Mouse (Mus musculus) midbrain, postnatal 0 days (tissue): Measurements from ENCODE around the gene Gm6034. TPM values are rescaled to one million over a fixed set of nuclear protein-coding genes. Genes with fewer than 3 reads are reported as not detected.
"Not testable (repeated sequence)": the region's sequence is repeated elsewhere in the genome, so short reads cannot be mapped to it uniquely, and the experiment has no call there.

Experiments used
- ATAC-seq: fragments of 200-750 bp; cut with Nextera tagmentation; 2 replicates; pipeline ENCODE4 v1.8.0; 2017; ENCODE audit warnings: moderate number of reproducible peaks, mild to moderate bottlenecking, moderate TSS enrichment, moderate library complexity; ENCODE audit not compliant: low FRiP score
- DNase-seq: peaks from one replicate; pipeline ENCODE4 v3.0.0-alpha.2; 2015; ENCODE audit warnings: low spot score
- H3K27ac ChIP-seq: fragments of 300-500 bp; sonication (generic); 2 replicates; pipeline ENCODE4 v1.5.1; 2014; ENCODE audit warnings: low read depth, mild to moderate bottlenecking, low read length, mixed read lengths
- H3K27me3 ChIP-seq: fragments of 300-500 bp; sonication (generic); 2 replicates; pipeline ENCODE4 v1.6.1; 2014; ENCODE audit warnings: low read length, control low read depth, mixed read lengths; ENCODE audit not compliant: insufficient read depth
- H3K36me3 ChIP-seq: fragments of 300-500 bp; sonication (generic); 2 replicates; pipeline ENCODE4 v1.6.1; 2014; ENCODE audit warnings: low read length, control low read depth, mixed read lengths; ENCODE audit not compliant: insufficient read depth
- H3K4me1 ChIP-seq: fragments of 300-500 bp; sonication (generic); 2 replicates; pipeline ENCODE4 v1.6.1; 2014; ENCODE audit warnings: mild to moderate bottlenecking, control low read depth, antibody characterized with exemption, low read length, mixed read lengths; ENCODE audit not compliant: insufficient read depth
- H3K4me2 ChIP-seq: fragments of 300-500 bp; sonication (generic); 2 replicates; pipeline ENCODE4 v1.6.1; 2014; ENCODE audit warnings: low read depth, mild to moderate bottlenecking, low read length, mixed read lengths; ENCODE audit not compliant: poor library complexity, severe bottlenecking
- H3K4me3 ChIP-seq: fragments of 300-500 bp; sonication (generic); 2 replicates; pipeline ENCODE4 v1.5.1; 2014; ENCODE audit warnings: low read depth, mild to moderate bottlenecking, low read length, moderate library complexity
- H3K9ac ChIP-seq: fragments of 300-500 bp; sonication (generic); replicated peaks from 2 replicates; pipeline ENCODE4 v1.6.1; 2014; ENCODE audit warnings: mild to moderate bottlenecking, low read length, moderate library complexity, mixed read lengths; ENCODE audit not compliant: poor library complexity, severe bottlenecking
- H3K9me3 ChIP-seq: fragments of 300-500 bp; sonication (generic); 2 replicates; pipeline ENCODE4 v1.6.1; 2016; ENCODE audit warnings: low read length, control low read depth
- CTCF ChIP-seq: IDR thresholded peaks from 2 replicates; pipeline ENCODE4 v1.5.1; 2016; ENCODE audit warnings: antibody characterized with exemption, mild to moderate bottlenecking
- WGBS: fragments of 180-500 bp; shearing (Covaris S2); extraction: QIAGEN DNeasy Blood & Tissue Kit; methylation state at CpG from one replicate; pipeline ENCODE4 v1.1.7; 2014; 5-methylcytosine and 5-hydroxymethylcytosine counted together
- polyA plus RNA-seq: library from polyadenylated mRNA; unstranded; fragments of >200 nt; fragmentation: Nextera tagmentation; extraction: Ambion mirVana; gene quantifications from 2 replicates; pipeline ENCODE4 v1.2.1, GENCODE M21; 2015
- total RNA-seq: library from RNA; depleted of rRNA; stranded (reverse); fragments of >200 nt; gene quantifications from 2 replicates; pipeline ENCODE4 v1.2.3, GENCODE M21; 2014; rRNA removed

Gene Gm6034
- 0.16 TPM in 1 of 2 replicates, not detected in the other for total RNA-seq
- polyA plus RNA-seq: not detected in 2 replicates

GRCm38 (mm10) chr17:36042610-36043169 is at the start of gene Gm6034, which contains the start of gene H2-T22:
TSS of gene Gm6034 (plus strand) at chr17:36042961.
TSS of gene H2-T22 (minus strand) at chr17:36042747.
- not testable (repeated sequence) for H3K27me3 ChIP-seq, H3K27ac ChIP-seq, H3K4me1 ChIP-seq, H3K9me3 ChIP-seq, H3K36me3 ChIP-seq
- 2% methylated on average over 12 of the region's 12 CpGs for WGBS
- Histone ChIP-seq H3K4me3 (peak within 1 kb of the TSS; percentile 33), H3K4me2 (peak within 1 kb of the TSS; percentile 51), H3K9ac (0 out of 2 replicates have a peak within 1 kb of the TSS, but pooled peaks have one; percentile 36)
- ATAC-seq (peak; percentile 91), DNase-seq (peak; percentile 94)

- ATAC-seq: peak; percentile 74
- Histone ChIP-seq H3K4me1 (no peaks in the 10 kb centered on the region; the same call in 1 of the 2 replicates), H3K9me3 (no peaks in the 10 kb centered on the region), H3K36me3 (peaks cover 8% of the 10 kb centered on the region), H3K4me3 (peak overlapping the region; percentile 59), H3K27me3 (no peaks in the 10 kb centered on the region), H3K9ac (no peak overlapping the region), H3K4me2 (peak overlapping the region; percentile 18; the same call in 1 of the 2 replicates), H3K27ac (peak overlapping the region; percentile 55; the same call in 1 of the 2 replicates)
- WGBS: 8% methylated on average over 17 of the region's 17 CpGs
- peak; percentile 100 for TF ChIP-seq CTCF
- peak; percentile 87 for DNase-seq
Measured at GRCm38 (mm10) chr17:35993675-35994074, 49.1 kb upstream of the Gm6034 start.

GRCm38 (mm10) chr17:35994175-35994878 is 48.4 kb upstream of the Gm6034 start:
- Histone ChIP-seq H3K36me3 (peaks cover 4% of the 10 kb centered on the region; the same call in 1 of the 2 replicates), H3K27me3 (no peaks in the 10 kb centered on the region), H3K4me3 (peak overlapping the region; percentile 59), H3K4me1 (no peaks in the 10 kb centered on the region; the same call in 1 of the 2 replicates), H3K4me2 (peak overlapping the region; percentile 58), H3K9me3 (no peaks in the 10 kb centered on the region), H3K27ac (peak overlapping the region; percentile 57), H3K9ac (peak overlapping the region; percentile 61)
- DNase-seq: peak; percentile 93
- no peak for TF ChIP-seq CTCF
- ATAC-seq: peak; percentile 60
- WGBS: 4% methylated on average over 31 of the region's 31 CpGs

GRCm38 (mm10) chr17:35994879-35995240 is 47.9 kb upstream of the Gm6034 start:
- peak overlapping the region; percentile 57 for H3K27ac ChIP-seq
- peak overlapping the region; percentile 59 for H3K4me3 ChIP-seq
- H3K27me3 ChIP-seq: no peaks in the 10 kb centered on the region
- peak overlapping the region; percentile 61 for H3K9ac ChIP-seq
- DNase-seq (peak; percentile 19), ATAC-seq (no peak)
- H3K4me1 ChIP-seq: no peaks in the 10 kb centered on the region; the same call in 1 of the 2 replicates
- no peaks in the 10 kb centered on the region for H3K36me3 ChIP-seq
- WGBS: 4% methylated on average over 14 of the region's 14 CpGs
- H3K4me2 ChIP-seq: peak overlapping the region; percentile 58
- H3K9me3 ChIP-seq: no peaks in the 10 kb centered on the region
- TF ChIP-seq CTCF: no peak

- Histone ChIP-seq H3K27me3 (no peaks in the 10 kb centered on the region), H3K9ac (no peak overlapping the region), H3K27ac (no peak overlapping the region), H3K9me3 (no peaks in the 10 kb centered on the region), H3K4me1 (no peaks in the 10 kb centered on the region; the same call in 1 of the 2 replicates), H3K4me2 (peak overlapping the region; percentile 12; the same call in 1 of the 2 replicates), H3K4me3 (no peak overlapping the region), H3K36me3 (no peaks in the 10 kb centered on the region)
- peak; percentile 67 for ATAC-seq
- under 1% methylated on average over 11 of the region's 11 CpGs for whole genome bisulfite sequencing
- TF ChIP-seq CTCF: peak; percentile 100
- peak; percentile 95 for DNase-seq
Measured at GRCm38 (mm10) chr17:35996949-35997348, 45.8 kb upstream of the Gm6034 start.
